Mouse (Mus musculus): Measurements from ENCODE around the gene Cracr2a. TPM values are rescaled to one million over a fixed set of nuclear protein-coding genes. Genes with fewer than 3 reads are reported as not detected.
A peak's percentile ranks its signal among the peaks of the same experiment; 100 is the strongest.

Cracr2a gene
- polyA plus RNA-seq, 1 experiment from 2014 or later = 0.41 TPM

DNA sequence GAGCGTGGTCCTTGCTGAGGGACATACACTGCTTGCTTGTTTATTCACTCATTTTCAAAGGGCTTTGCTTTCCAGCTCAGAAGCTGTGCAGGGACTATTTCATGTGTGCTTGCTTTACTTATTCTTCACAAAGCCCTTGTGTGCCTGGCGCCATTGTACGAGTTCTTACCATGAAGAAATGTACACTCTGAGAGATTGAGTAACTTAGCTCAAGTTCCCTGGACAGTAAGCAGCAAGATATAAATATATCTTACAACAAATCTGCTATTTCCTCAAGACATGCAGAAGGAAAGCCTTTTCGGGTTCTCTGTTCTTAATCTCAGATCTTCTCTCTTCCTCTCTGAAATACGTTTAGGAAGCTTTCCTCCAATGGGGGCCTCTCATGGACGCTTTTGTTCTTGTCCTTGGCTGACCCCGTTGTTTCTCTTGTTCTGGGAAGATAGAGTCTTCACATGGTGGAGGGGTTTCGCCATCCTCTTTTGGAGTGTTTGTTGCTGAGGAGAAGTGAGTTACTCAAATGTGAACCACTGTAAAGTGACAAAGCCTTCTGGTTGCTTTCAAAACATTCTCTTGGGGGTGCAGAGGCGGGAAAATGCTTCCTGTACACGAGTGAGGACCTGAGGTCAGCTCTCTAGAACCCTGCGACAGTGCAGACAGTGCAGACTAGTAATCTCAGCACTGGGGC, 12.8 kb downstream of the Cracr2a start:
- Histone ChIP-seq H3K27me3 (ENCODE audit: control insufficient read depth, insufficient read depth, low read length) (no peaks in the 10 kb centered on the region), H3K36me3 (ENCODE audit: control insufficient read depth, insufficient read depth, low read length) (no peaks in the 10 kb centered on the region), H3K27ac (replicated peaks; ENCODE audit: low read depth, low read length) (no peak overlapping the region), H3K9me3 (ENCODE audit: control insufficient read depth, low read length) (no peaks in the 10 kb centered on the region), H3K4me1 (ENCODE audit: control insufficient read depth, insufficient read depth, low read length) (no peaks in the 10 kb centered on the region), H3K9ac (replicated peaks; ENCODE audit: low read length) (no peak overlapping the region), H3K4me3 (replicated peaks; ENCODE audit: low read depth, low read length) (no peak overlapping the region), H3K4me2 (ENCODE audit: low read length) (no peak overlapping the region)
- 79% methylated on average over 11 of the region's 11 CpGs for WGBS
- DNase-seq (no peak), ATAC-seq (ENCODE audit: low FRiP score, low TSS enrichment) (no peak)

GRCm38 (mm10) chr6:127575194-127575593, 14.1 kb downstream of the Cracr2a start:
- Histone ChIP-seq H3K36me3 (ENCODE audit: control insufficient read depth, insufficient read depth, low read length) (no peaks in the 10 kb centered on the region), H3K9ac (replicated peaks; ENCODE audit: low read length) (no peak overlapping the region), H3K27me3 (ENCODE audit: control insufficient read depth, insufficient read depth, low read length) (no peaks in the 10 kb centered on the region), H3K4me3 (replicated peaks; ENCODE audit: low read depth, low read length) (no peak overlapping the region), H3K4me1 (ENCODE audit: control insufficient read depth, insufficient read depth, low read length) (no peaks in the 10 kb centered on the region), H3K27ac (replicated peaks; ENCODE audit: low read depth, low read length) (no peak overlapping the region), H3K9me3 (ENCODE audit: control insufficient read depth, low read length) (no peaks in the 10 kb centered on the region), H3K4me2 (ENCODE audit: low read length) (no peak overlapping the region)
- 92% methylated on average over 2 of the region's 2 CpGs for WGBS
- ATAC-seq (ENCODE audit: low FRiP score, low TSS enrichment) (no peak), DNase-seq (no peak)

- H3K27ac ChIP-seq (replicated peaks; ENCODE audit: low read depth, low read length) = no peak overlapping the region
- no peaks in the 10 kb centered on the region for H3K9me3 ChIP-seq (ENCODE audit: control insufficient read depth, low read length)
- no peaks in the 10 kb centered on the region for H3K27me3 ChIP-seq (ENCODE audit: control insufficient read depth, insufficient read depth, low read length)
- H3K36me3 ChIP-seq (ENCODE audit: control insufficient read depth, insufficient read depth, low read length) = no peaks in the 10 kb centered on the region
- 78% methylated on average over 4 of the region's 4 CpGs for WGBS
- H3K4me2 ChIP-seq (ENCODE audit: low read length) = no peak overlapping the region
- H3K4me3 ChIP-seq (replicated peaks; ENCODE audit: low read depth, low read length) = no peak overlapping the region
- peaks cover 5% of the 10 kb centered on the region; the same call in 1 of the 2 replicates for H3K4me1 ChIP-seq (ENCODE audit: control insufficient read depth, insufficient read depth, low read length)
- ATAC-seq (ENCODE audit: low FRiP score, low TSS enrichment) = no peak
- no peak overlapping the region for H3K9ac ChIP-seq (replicated peaks; ENCODE audit: low read length)
- no peak for DNase-seq
Observed at GRCm38 (mm10) chr6:127577688-127578087, 16.6 kb downstream of the Cracr2a start.

DNA sequence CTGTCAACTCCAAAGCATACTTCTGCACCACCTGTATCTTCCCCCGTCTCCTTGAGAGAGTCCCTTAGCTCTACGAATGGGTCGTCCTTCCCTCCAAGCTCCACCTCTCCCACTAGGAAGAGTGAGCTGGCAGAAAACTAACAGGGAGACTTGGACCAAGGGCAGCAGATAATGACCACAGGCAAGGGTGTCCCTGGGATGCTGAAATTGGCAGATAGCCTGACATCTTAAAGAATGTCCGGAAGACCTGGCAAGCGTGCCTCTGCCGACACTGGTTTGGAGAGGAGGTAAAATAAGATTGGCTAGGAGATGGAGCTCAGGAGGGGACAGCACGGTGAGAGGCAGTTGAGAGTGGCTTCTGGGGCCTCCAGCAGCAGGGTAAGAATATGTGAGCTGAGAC, 17.2 kb downstream of the Cracr2a start:
- H3K36me3 ChIP-seq (ENCODE audit: control insufficient read depth, insufficient read depth, low read length) = no peaks in the 10 kb centered on the region
- no peak for ATAC-seq (ENCODE audit: low FRiP score, low TSS enrichment)
- peaks cover 5% of the 10 kb centered on the region; the same call in 1 of the 2 replicates for H3K4me1 ChIP-seq (ENCODE audit: control insufficient read depth, insufficient read depth, low read length)
- no peak overlapping the region for H3K4me2 ChIP-seq (ENCODE audit: low read length)
- H3K27ac ChIP-seq (replicated peaks; ENCODE audit: low read depth, low read length) = no peak overlapping the region
- H3K4me3 ChIP-seq (replicated peaks; ENCODE audit: low read depth, low read length) = no peak overlapping the region
- no peaks in the 10 kb centered on the region for H3K27me3 ChIP-seq (ENCODE audit: control insufficient read depth, insufficient read depth, low read length)
- DNase-seq = no peak
- no peak overlapping the region for H3K9ac ChIP-seq (replicated peaks; ENCODE audit: low read length)
- no peaks in the 10 kb centered on the region for H3K9me3 ChIP-seq (ENCODE audit: control insufficient read depth, low read length)
- 77% methylated on average over 7 of the region's 7 CpGs for WGBS

DNA sequence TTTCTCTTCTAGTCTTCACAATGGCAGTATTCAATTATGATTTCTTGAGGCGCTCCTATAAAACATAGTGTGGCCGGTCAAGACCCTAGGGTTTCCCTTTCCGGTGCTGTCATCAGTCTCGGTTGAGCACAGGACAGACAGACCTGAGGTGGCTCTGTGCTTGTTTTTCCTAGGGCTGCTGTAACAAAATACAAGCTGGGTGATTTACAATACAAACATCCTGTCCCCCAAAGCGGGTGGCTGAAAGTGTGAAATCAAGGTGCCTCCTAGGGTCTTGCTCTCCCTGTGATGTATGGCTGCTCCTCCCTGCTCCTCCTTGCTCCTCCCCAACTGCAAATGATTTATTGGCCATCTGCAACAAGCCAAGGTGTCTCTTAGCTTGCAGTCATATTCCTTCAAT, 17.7 kb downstream of the Cracr2a start:
- H3K27me3 ChIP-seq (ENCODE audit: control insufficient read depth, insufficient read depth, low read length) = no peaks in the 10 kb centered on the region
- no peak overlapping the region for H3K9ac ChIP-seq (replicated peaks; ENCODE audit: low read length)
- H3K4me2 ChIP-seq (ENCODE audit: low read length) = no peak overlapping the region
- no peaks in the 10 kb centered on the region for H3K36me3 ChIP-seq (ENCODE audit: control insufficient read depth, insufficient read depth, low read length)
- H3K4me1 ChIP-seq (ENCODE audit: control insufficient read depth, insufficient read depth, low read length) = peaks cover 5% of the 10 kb centered on the region; the same call in 1 of the 2 replicates
- no peak for DNase-seq
- no peaks in the 10 kb centered on the region for H3K9me3 ChIP-seq (ENCODE audit: control insufficient read depth, low read length)
- ATAC-seq (ENCODE audit: low FRiP score, low TSS enrichment) = no peak
- no peak overlapping the region for H3K4me3 ChIP-seq (replicated peaks; ENCODE audit: low read depth, low read length)
- H3K27ac ChIP-seq (replicated peaks; ENCODE audit: low read depth, low read length) = no peak overlapping the region
- 82% methylated on average over 5 of the region's 5 CpGs for WGBS

GRCm38 (mm10) chr6:127581915-127582314, 20.8 kb downstream of the Cracr2a start:
- WGBS = 50% methylated on average over 12 of the region's 12 CpGs
- no peak for ATAC-seq (ENCODE audit: low FRiP score, low TSS enrichment)

GRCm38 (mm10) chr6:127582391-127583176, 21.4 kb downstream of the Cracr2a start:
- ATAC-seq (ENCODE audit: low FRiP score, low TSS enrichment) = no peak; the same call in 1 of the 2 replicates
- WGBS = 9% methylated on average over 15 of the region's 15 CpGs

More at GRCm38 (mm10) chr6:127581915-127582314, 20.8 kb downstream of the Cracr2a start:
- peak overlapping the region; percentile 49 for H3K4me2 ChIP-seq (ENCODE audit: low read length)
- H3K4me1 ChIP-seq (ENCODE audit: control insufficient read depth, insufficient read depth, low read length) = peaks cover 5% of the 10 kb centered on the region; the same call in 1 of the 2 replicates
- peak overlapping the region; percentile 24 for H3K9ac ChIP-seq (replicated peaks; ENCODE audit: low read length)
- H3K27ac ChIP-seq (replicated peaks; ENCODE audit: low read depth, low read length) = no peak overlapping the region
- no peaks in the 10 kb centered on the region for H3K36me3 ChIP-seq (ENCODE audit: control insufficient read depth, insufficient read depth, low read length)
- no peak overlapping the region for H3K4me3 ChIP-seq (replicated peaks; ENCODE audit: low read depth, low read length)
- H3K9me3 ChIP-seq (ENCODE audit: control insufficient read depth, low read length) = no peaks in the 10 kb centered on the region
- no peaks in the 10 kb centered on the region for H3K27me3 ChIP-seq (ENCODE audit: control insufficient read depth, insufficient read depth, low read length)
- no peak for DNase-seq

GRCm38 (mm10) chr6:127591467-127591866, 30.3 kb downstream of the Cracr2a start:
- Histone ChIP-seq H3K9me3 (ENCODE audit: control insufficient read depth, low read length) (no peaks in the 10 kb centered on the region), H3K4me2 (ENCODE audit: low read length) (no peak overlapping the region), H3K4me3 (replicated peaks; ENCODE audit: low read depth, low read length) (no peak overlapping the region), H3K27me3 (ENCODE audit: control insufficient read depth, insufficient read depth, low read length) (no peaks in the 10 kb centered on the region), H3K27ac (replicated peaks; ENCODE audit: low read depth, low read length) (no peak overlapping the region), H3K9ac (replicated peaks; ENCODE audit: low read length) (no peak overlapping the region), H3K4me1 (ENCODE audit: control insufficient read depth, insufficient read depth, low read length) (no peaks in the 10 kb centered on the region), H3K36me3 (ENCODE audit: control insufficient read depth, insufficient read depth, low read length) (no peaks in the 10 kb centered on the region)
- WGBS = 63% methylated on average over 3 of the region's 3 CpGs
- no peak for ATAC-seq (ENCODE audit: low FRiP score, low TSS enrichment)
- DNase-seq = no peak

More at GRCm38 (mm10) chr6:127582391-127583176, 21.4 kb downstream of the Cracr2a start:
- H3K9me3 ChIP-seq (ENCODE audit: control insufficient read depth, low read length) = no peaks in the 10 kb centered on the region
- peak overlapping the region; percentile 49 for H3K4me2 ChIP-seq (ENCODE audit: low read length)
- H3K4me1 ChIP-seq (ENCODE audit: control insufficient read depth, insufficient read depth, low read length) = peaks cover 5% of the 10 kb centered on the region; the same call in 1 of the 2 replicates
- H3K36me3 ChIP-seq (ENCODE audit: control insufficient read depth, insufficient read depth, low read length) = no peaks in the 10 kb centered on the region
- peak overlapping the region; percentile 24 for H3K9ac ChIP-seq (replicated peaks; ENCODE audit: low read length)
- peak; percentile 95 for DNase-seq
- H3K27ac ChIP-seq (replicated peaks; ENCODE audit: low read depth, low read length) = no peak overlapping the region
- H3K4me3 ChIP-seq (replicated peaks; ENCODE audit: low read depth, low read length) = 0 out of 2 replicates have a peak overlapping the region, but pooled peaks have one; percentile 1
- H3K27me3 ChIP-seq (ENCODE audit: control insufficient read depth, insufficient read depth, low read length) = no peaks in the 10 kb centered on the region
